Mouse (Mus musculus) cortical plate, adult 2 months (tissue): ENCODE data around the gene Arhgef18. TPM values are rescaled to one million over a fixed set of nuclear protein-coding genes. Genes with fewer than 3 reads are reported as not detected.

ENCODE experiments used
- H3K27ac ChIP-seq: fragments of 200-500 bp; 2 replicates; pipeline ENCODE4 v1.5.1; 2012; ENCODE audit warnings: low read length, control low read depth, inconsistent platforms; ENCODE audit not compliant: insufficient read depth
- H3K4me1 ChIP-seq: fragments of 200-500 bp; 2 replicates; pipeline ENCODE4 v1.6.1; 2011; ENCODE audit warnings: low read length; ENCODE audit not compliant: control insufficient read depth, insufficient read depth
- H3K4me3 ChIP-seq: fragments of 200-500 bp; 2 replicates; pipeline ENCODE4 v1.5.1; 2011; ENCODE audit warnings: mild to moderate bottlenecking, low read length, control low read depth; ENCODE audit not compliant: insufficient read depth
- CTCF ChIP-seq: fragments of 200-500 bp; IDR thresholded peaks from 2 replicates; pipeline ENCODE4 v1.5.1; 2011; ENCODE audit warnings: mild to moderate bottlenecking, control low read depth, low read length; ENCODE audit not compliant: insufficient read depth; ENCODE audit errors: extremely low read depth
- POLR2A ChIP-seq: fragments of 200-500 bp; IDR thresholded peaks from 2 replicates; pipeline ENCODE4 v1.6.1; 2011; ENCODE audit warnings: mild to moderate bottlenecking, low read length, control low read depth; ENCODE audit not compliant: insufficient read depth; ENCODE audit errors: extremely low read depth
- polyA plus RNA-seq: library from polyadenylated mRNA; depleted of rRNA; stranded (reverse); fragments of >200 nt; gene quantifications from 2 replicates; pipeline ENCODE4 v1.2.3, GENCODE M21; 2012

Arhgef18 gene
- polyA plus RNA-seq, 1 experiment: 34.2 TPM

- H3K4me3 ChIP-seq: no peak overlapping the region
- H3K4me1 ChIP-seq: no peaks in the 10 kb centered on the region
- H3K27ac ChIP-seq: no peak overlapping the region
- no peak for TF ChIP-seq CTCF
- no peak for TF ChIP-seq POLR2A
These were observed 43.7 kb downstream of the Arhgef18 start for GRCm38 (mm10) chr8:3436492-3436891.

DNA sequence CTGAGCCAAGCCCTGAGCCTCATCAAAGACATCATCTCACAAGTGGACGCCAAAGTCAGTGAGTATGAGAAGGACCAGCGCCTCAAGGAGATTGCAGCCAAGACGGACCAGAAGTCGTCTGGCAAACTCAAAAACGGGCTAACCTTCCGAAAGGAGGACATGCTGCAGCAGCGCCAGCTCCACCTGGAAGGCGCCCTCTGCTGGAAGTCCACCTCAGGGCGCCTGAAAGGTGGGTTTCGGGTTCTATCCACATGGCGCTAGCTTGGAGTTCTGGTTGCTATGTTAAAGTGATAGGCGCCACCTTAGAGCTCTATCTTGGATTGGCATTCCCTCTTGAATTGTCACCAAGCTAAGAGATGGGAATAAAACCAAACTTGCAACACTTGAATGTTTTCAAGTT, 46.7 kb downstream of the Arhgef18 start:
- no peak overlapping the region for H3K4me3 ChIP-seq
- H3K4me1 ChIP-seq: no peaks in the 10 kb centered on the region
- H3K27ac ChIP-seq: no peak overlapping the region
- TF ChIP-seq POLR2A: no peak
- TF ChIP-seq CTCF: 0 out of 2 replicates have a peak, but pooled peaks have one; percentile 9

GRCm38 (mm10) chr8:3449226-3449625, 56.4 kb downstream of the Arhgef18 start:
- no peak for TF ChIP-seq POLR2A
- TF ChIP-seq CTCF: no peak
- Histone ChIP-seq H3K4me3 (no peak overlapping the region), H3K4me1 (no peaks in the 10 kb centered on the region), H3K27ac (no peak overlapping the region)

- Histone ChIP-seq H3K4me3 (no peak overlapping the region), H3K27ac (no peak overlapping the region), H3K4me1 (no peaks in the 10 kb centered on the region)
- TF ChIP-seq CTCF (peak; percentile 75), POLR2A (no peak)
These were observed 57.9 kb downstream of the Arhgef18 start for GRCm38 (mm10) chr8:3450670-3451069.

GRCm38 (mm10) chr8:3451992-3452391, 59.2 kb downstream of the Arhgef18 start:
- Histone ChIP-seq H3K27ac (no peak overlapping the region), H3K4me3 (no peak overlapping the region), H3K4me1 (no peaks in the 10 kb centered on the region)
- TF ChIP-seq POLR2A (no peak), CTCF (no peak)

DNA sequence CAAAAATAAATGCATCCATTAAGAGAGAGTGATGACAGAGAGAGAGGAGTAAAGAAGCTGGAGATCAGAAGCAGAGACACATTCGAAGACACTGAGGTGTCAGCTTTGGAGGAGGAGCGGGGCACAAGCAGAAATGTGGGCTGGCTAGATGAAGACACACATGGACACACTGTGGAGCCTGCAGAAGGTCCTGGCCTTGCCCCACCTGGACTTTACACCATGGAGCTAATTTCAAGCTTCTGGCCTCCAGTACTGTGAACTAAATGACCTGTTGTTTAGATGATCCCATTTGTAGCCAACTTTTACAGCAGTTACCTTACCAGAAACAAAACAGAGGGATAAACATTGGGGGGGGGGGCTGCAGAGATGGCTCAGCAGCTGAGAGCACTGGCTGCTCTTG, 70.4 kb downstream of the Arhgef18 start:
- H3K4me3 ChIP-seq: no peak overlapping the region
- H3K27ac ChIP-seq: no peak overlapping the region
- no peak for TF ChIP-seq CTCF
- no peak for TF ChIP-seq POLR2A
- H3K4me1 ChIP-seq: no peaks in the 10 kb centered on the region

GRCm38 (mm10) chr8:3464309-3464708, 71.5 kb downstream of the Arhgef18 start:
- Histone ChIP-seq H3K4me1 (no peaks in the 10 kb centered on the region), H3K4me3 (no peak overlapping the region), H3K27ac (no peak overlapping the region)
- TF ChIP-seq POLR2A: no peak
- TF ChIP-seq CTCF: peak; percentile 39

DNA sequence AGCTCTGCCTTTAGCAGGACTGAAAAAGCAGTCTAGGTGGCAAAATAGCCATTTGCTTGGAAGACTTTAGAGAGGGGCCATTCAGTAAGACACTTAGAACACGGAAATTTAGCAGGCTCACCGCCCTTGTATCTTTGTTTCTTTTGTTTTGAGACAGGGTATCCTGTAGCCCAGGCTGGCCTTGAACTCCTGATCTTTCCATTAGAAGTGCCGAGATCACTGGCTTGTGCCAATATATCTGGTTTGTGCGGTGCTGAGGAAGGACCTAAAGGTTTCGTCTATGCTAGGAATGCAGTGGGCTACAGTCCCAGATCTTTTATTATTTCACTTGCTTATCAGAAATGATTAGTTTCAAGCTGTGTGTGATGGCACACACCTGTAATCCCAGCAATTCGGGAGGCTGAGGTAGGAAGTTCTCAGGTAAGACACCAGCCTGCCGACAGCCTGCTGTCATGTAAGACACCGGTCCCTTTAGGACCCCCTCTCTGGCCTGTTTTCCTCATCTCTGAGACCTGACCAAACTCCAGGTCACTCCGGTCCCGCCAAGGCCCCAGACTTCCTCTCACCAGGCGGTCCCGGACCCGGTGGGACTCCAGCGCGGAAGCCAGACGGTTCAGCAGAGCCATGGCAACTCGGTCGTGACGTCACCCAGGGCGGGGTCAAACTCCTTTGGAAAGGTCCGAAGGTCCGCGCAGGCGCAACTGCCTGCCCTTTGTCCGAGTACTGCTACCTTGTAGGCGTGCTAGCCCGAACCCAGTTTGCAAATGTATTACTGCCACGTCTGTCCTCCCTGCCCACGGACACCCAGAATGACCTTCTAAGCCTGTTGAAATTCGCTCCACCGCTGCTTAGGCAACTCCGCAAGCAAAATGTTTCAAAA, 74.4 kb downstream of the Arhgef18 start, which contains the start of gene Pex11g:
Gene Pex11g (minus strand): TSS at position 675 of the 880 bp plus-strand sequence.
- no peak for TF ChIP-seq CTCF
- TF ChIP-seq POLR2A: 0 out of 2 replicates have a peak, but pooled peaks have one; percentile 19

DNA sequence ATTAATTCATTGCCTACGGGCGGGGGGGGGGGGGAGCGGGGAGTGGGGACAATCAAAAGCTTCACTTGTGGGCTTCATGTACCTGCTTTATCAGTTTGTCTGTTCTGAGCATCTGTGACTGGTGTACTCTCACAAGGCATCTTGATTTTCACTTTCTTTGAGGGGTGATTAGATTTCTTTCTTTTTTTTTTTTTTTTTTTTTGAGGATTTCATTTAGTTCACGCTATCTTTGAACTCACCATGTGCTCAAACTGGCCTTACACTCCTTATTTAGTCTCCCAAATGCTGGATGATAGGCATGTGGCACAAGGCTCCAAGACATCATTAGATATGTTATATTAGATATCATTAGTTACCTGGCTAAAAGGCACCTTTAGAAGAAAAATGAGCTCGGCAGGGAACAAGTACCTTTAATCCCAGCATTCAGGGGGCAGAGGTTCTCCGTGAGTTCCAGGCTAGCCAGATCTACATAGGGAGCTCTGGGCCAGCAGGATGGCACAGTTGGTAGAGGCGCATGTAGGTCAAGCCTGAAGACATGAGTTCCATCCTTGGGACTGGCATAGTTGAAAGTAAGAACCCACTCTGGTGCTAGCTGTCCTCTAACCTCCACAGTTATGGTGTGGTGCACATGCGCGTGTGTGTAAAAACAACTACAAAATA, 75.2 kb downstream of the Arhgef18 start:
- no peak for TF ChIP-seq POLR2A
- TF ChIP-seq CTCF: no peak
- peak overlapping the region; percentile 44 for H3K4me3 ChIP-seq
- no peaks in the 10 kb centered on the region for H3K4me1 ChIP-seq
- no peak overlapping the region for H3K27ac ChIP-seq

More for the DNA sequence above, 74.4 kb downstream of the Arhgef18 start, which contains the start of gene Pex11g:
- Histone ChIP-seq H3K4me1 (no peaks in the 10 kb centered on the region), H3K4me3 (peak within 1 kb of the TSS; percentile 44), H3K27ac (no peak within 1 kb of the TSS)

GRCm38 (mm10) chr8:3468838-3469237, 76.0 kb downstream of the Arhgef18 start:
- no peak overlapping the region for H3K4me3 ChIP-seq
- H3K4me1 ChIP-seq: no peaks in the 10 kb centered on the region
- no peak overlapping the region for H3K27ac ChIP-seq
- no peak for TF ChIP-seq POLR2A
- TF ChIP-seq CTCF: no peak

GRCm38 (mm10) chr8:3470562-3470961, 77.8 kb downstream of the Arhgef18 start, which contains the start of gene Tex45:
TSS of gene Tex45 (plus strand) at chr8:3470862.
- no peak within 1 kb of the TSS for H3K4me3 ChIP-seq
- H3K4me1 ChIP-seq: no peaks in the 10 kb centered on the region
- H3K27ac ChIP-seq: no peak within 1 kb of the TSS
- TF ChIP-seq CTCF: no peak
- no peak for TF ChIP-seq POLR2A
